Mouse (Mus musculus): ENCODE measurements at regions not wholly inside any gene's neighbourhood (a gene's known extent, or its start where the extent isn't known, plus 50 kb on each side); places are given as distances from the start of the nearest gene placed in this dataset.

GRCm38 (mm10) chr13:97320298-97320697, 79.4 kb downstream of the Enc1 start:
- TF ChIP-seq POLR2A (IDR thresholded peaks at IDR 0.05; ENCODE audit: borderline replicate concordance, extremely low read depth, insufficient read depth, insufficient read length, poor library complexity, severe bottlenecking) (no peak), CTCF (IDR thresholded peaks at IDR 0.05; ENCODE audit: borderline replicate concordance, extremely low read depth, insufficient read depth, insufficient read length) (no peak)
- no peak for DNase-seq (ENCODE audit: low read depth)

DNA sequence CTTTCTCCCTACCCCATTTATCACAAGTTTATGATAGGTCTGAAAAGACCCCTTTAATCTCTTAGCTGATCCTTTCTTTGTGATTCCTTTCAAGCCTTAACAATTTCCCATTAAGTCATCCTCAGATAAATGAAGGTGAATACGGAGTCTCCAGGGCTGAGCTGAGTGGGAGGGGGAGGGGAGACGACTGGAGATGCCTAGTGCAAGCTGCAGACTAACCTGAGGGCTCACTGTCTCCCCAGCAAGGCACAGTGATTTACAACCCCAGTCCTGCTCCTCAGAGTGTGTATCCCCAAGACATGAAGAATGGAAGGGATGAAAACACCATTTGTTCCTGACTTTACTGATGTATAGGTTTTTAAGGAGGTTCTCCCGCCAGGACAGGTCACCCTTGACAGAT, 76.7 kb downstream of the Enc1 start:
- TF ChIP-seq POLR2A (IDR thresholded peaks at IDR 0.05; ENCODE audit: borderline replicate concordance, extremely low read depth, insufficient read depth, insufficient read length, poor library complexity, severe bottlenecking) (no peak), CTCF (IDR thresholded peaks at IDR 0.05; ENCODE audit: borderline replicate concordance, extremely low read depth, insufficient read depth, insufficient read length) (no peak)
- DNase-seq (ENCODE audit: low read depth) = peak; percentile 67

DNA sequence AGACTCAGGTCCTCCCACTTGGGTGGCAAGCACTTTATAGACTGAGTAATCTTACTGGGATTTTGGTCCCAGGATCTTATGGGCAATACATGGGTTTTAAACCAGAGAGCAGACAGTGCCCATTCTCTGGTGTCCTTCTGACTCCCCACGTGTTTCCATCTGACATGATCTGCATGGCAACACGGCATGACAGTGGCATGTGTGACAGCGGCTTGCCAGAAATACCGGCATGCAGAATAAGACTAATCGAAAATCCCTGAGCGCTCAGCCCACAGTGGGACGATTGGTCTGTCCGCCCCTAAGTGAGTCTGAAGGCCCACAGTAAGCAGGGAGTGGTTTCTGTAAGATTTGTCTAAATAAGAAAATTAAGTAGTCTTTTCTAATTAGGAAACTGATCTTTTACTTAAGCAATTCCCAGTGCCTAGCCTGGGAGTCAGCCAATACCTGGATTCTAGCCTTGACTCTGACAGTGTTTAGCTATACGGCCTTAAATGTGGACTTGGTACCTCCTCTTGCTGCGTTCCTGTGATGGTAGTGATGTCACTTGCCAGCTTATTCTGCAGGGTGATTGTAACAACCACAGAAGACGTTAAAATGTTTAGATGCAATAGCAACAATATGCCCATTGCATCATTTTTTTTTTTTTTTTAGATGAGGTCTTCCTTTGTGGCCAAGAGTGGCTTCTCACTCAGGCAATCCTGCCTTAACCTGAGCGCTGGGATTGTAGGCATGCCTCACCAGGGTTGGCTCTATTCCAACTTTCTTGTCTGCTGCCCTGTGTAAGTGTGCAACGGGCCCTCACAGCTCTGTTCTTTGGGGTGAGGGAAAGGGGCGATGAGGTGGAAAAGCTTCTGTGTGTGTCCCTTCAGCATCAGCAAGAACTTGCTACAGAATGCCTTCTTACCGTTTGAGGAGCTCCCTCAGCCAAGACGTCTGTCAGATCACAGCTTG, 71.8 kb downstream of the Enc1 start:
- DNase-seq (ENCODE audit: low read depth) = peak; percentile 73
- TF ChIP-seq CTCF (IDR thresholded peaks at IDR 0.05; ENCODE audit: borderline replicate concordance, extremely low read depth, insufficient read depth, insufficient read length) (no peak), POLR2A (IDR thresholded peaks at IDR 0.05; ENCODE audit: borderline replicate concordance, extremely low read depth, insufficient read depth, insufficient read length, poor library complexity, severe bottlenecking) (no peak)

GRCm38 (mm10) chr13:97311340-97311739, 70.4 kb downstream of the Enc1 start:
- peak; percentile 25 for DNase-seq (ENCODE audit: low read depth)
- TF ChIP-seq CTCF (IDR thresholded peaks at IDR 0.05; ENCODE audit: borderline replicate concordance, extremely low read depth, insufficient read depth, insufficient read length) = no peak
- TF ChIP-seq POLR2A (IDR thresholded peaks at IDR 0.05; ENCODE audit: borderline replicate concordance, extremely low read depth, insufficient read depth, insufficient read length, poor library complexity, severe bottlenecking) = no peak

DNA sequence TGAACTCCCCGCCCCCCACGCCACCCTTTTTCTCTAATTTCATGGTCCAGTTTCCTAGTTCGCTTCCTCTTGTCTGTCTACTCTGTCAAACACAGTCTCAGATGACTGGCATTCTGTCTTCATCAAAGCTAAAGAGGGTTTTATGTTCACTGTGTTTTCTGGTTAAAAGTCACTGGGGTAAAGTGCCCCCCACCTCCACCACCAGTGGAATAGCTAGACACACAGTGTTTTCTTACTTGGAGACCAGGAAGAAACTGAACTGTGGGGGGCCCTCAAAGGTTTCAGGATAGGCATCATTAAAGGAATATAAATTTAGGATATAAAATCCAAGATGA, 69.9 kb downstream of the Enc1 start:
- DNase-seq (ENCODE audit: low read depth) = no peak

GRCm38 (mm10) chr13:97310186-97310854, 69.4 kb downstream of the Enc1 start:
- peak; percentile 46 for DNase-seq (ENCODE audit: low read depth)
- TF ChIP-seq CTCF (IDR thresholded peaks at IDR 0.05; ENCODE audit: borderline replicate concordance, extremely low read depth, insufficient read depth, insufficient read length) (no peak), POLR2A (IDR thresholded peaks at IDR 0.05; ENCODE audit: borderline replicate concordance, extremely low read depth, insufficient read depth, insufficient read length, poor library complexity, severe bottlenecking) (no peak)

More for the DNA sequence above, 69.9 kb downstream of the Enc1 start:
- no peak for TF ChIP-seq CTCF (IDR thresholded peaks at IDR 0.05; ENCODE audit: borderline replicate concordance, extremely low read depth, insufficient read depth, insufficient read length)
- TF ChIP-seq POLR2A (IDR thresholded peaks at IDR 0.05; ENCODE audit: borderline replicate concordance, extremely low read depth, insufficient read depth, insufficient read length, poor library complexity, severe bottlenecking) = no peak

DNA sequence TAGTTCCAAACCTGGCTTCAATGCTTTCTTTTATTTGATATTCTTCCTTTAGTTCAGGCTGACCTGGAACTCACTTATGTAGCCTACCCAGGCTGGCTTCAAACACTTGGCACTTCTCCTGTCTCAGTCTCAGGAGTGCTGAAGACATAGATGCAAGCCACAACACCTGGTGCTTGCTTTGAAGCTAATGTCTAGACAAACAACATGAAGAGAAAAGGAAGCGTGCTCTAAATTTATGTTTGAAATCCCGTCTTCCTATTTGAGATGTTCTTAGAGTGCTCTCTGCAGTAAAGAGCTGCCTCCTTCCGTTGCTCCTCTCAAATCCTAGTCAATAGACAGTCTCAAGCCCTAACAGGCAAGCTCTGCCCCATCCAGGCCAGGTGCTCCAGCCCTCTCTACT, 68.5 kb downstream of the Enc1 start:
- DNase-seq (ENCODE audit: low read depth) = no peak
- TF ChIP-seq POLR2A (IDR thresholded peaks at IDR 0.05; ENCODE audit: borderline replicate concordance, extremely low read depth, insufficient read depth, insufficient read length, poor library complexity, severe bottlenecking) (no peak), CTCF (IDR thresholded peaks at IDR 0.05; ENCODE audit: borderline replicate concordance, extremely low read depth, insufficient read depth, insufficient read length) (no peak)

DNA sequence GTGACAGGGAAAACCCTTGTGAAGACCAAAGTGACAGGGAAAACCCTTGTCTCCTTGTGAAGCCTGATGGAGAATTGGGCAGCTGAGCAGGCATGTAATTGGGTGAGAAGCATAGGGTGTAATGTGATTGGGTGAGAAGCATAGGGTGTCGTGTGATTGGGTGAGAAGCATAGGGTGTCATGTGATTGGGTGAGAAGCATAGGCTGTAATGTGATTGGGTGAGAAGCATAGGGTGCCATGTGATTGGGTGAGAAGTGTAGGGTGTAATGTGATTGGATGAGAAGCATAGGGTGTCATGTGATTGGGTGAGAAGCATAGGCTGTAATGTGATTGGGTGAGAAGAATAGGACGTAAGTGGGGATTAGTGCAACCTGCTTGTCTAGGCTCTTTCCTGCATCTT, 67.5 kb downstream of the Enc1 start:
- no peak for TF ChIP-seq POLR2A (IDR thresholded peaks at IDR 0.05; ENCODE audit: borderline replicate concordance, extremely low read depth, insufficient read depth, insufficient read length, poor library complexity, severe bottlenecking)
- no peak for TF ChIP-seq CTCF (IDR thresholded peaks at IDR 0.05; ENCODE audit: borderline replicate concordance, extremely low read depth, insufficient read depth, insufficient read length)
- DNase-seq (ENCODE audit: low read depth) = no peak
